Mouse (Mus musculus) midbrain, embryonic 13.5 days (tissue): ENCODE measurements at regions not wholly inside any gene's neighbourhood (a gene's known extent, or its start where the extent isn't known, plus 50 kb on each side); places are given as distances from the start of the nearest gene placed in this dataset.

ENCODE experiments used
- ATAC-seq: fragments of 200-750 bp; cut with Nextera tagmentation; 2 replicates; pipeline ENCODE4 v1.8.0; 2017; ENCODE audit warnings: mild to moderate bottlenecking, moderate TSS enrichment, moderate library complexity
- H3K27ac ChIP-seq: fragments of 300-500 bp; sonication (generic); 2 replicates; pipeline ENCODE4 v1.5.1; 2015; ENCODE audit warnings: inconsistent platforms, mild to moderate bottlenecking, moderate library complexity
- H3K27me3 ChIP-seq: fragments of 300-500 bp; sonication (generic); 2 replicates; pipeline ENCODE4 v1.6.1; 2015; ENCODE audit warnings: mild to moderate bottlenecking, inconsistent platforms
- H3K36me3 ChIP-seq: fragments of 300-500 bp; sonication (generic); 2 replicates; pipeline ENCODE4 v1.6.1; 2015; ENCODE audit warnings: mild to moderate bottlenecking, inconsistent platforms
- H3K4me1 ChIP-seq: fragments of 300-500 bp; sonication (generic); replicated peaks from 2 replicates; pipeline ENCODE4 v1.6.1; 2015; ENCODE audit warnings: inconsistent platforms
- H3K4me2 ChIP-seq: fragments of 300-500 bp; sonication (generic); replicated peaks from 2 replicates; pipeline ENCODE4 v1.6.1; 2015; ENCODE audit warnings: moderate library complexity, mild to moderate bottlenecking, inconsistent platforms
- H3K4me3 ChIP-seq: fragments of 300-500 bp; sonication (generic); replicated peaks from 2 replicates; pipeline ENCODE4 v1.5.1; 2015; ENCODE audit warnings: mild to moderate bottlenecking, inconsistent platforms
- H3K9ac ChIP-seq: fragments of 300-500 bp; sonication (generic); replicated peaks from 2 replicates; pipeline ENCODE4 v1.6.1; 2015; ENCODE audit warnings: mild to moderate bottlenecking, inconsistent platforms
- H3K9me3 ChIP-seq: fragments of 300-500 bp; sonication (generic); 2 replicates; pipeline ENCODE4 v1.6.1; 2016; ENCODE audit warnings: mild to moderate bottlenecking, inconsistent platforms
- WGBS: fragments of 180-500 bp; shearing (Covaris S2); methylation state at CpG from one replicate; pipeline ENCODE4 v1.1.7; 2015; 5-methylcytosine and 5-hydroxymethylcytosine counted together

DNA sequence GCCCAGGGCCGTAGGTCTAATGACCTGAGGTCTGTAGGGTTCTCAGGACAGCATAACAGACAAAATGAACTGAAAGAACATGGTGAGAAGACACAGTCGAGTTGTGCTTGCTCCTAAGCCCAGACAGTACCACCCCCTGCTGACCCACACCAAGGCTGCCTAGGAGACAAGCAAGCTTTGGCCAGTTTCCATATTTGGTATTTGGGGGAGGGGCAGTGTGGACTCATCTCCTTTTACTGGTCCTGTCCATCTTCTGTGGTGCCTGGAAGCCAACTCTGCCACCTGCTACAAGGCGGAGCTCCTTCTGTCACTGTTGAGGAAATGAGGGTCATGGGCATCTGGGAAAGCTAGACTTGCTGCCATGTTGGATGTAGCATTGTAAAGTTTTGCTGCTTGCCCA is 68.9 kb downstream of the Tex29 start:
- Histone ChIP-seq H3K4me3 (no peak overlapping the region), H3K9ac (no peak overlapping the region), H3K27ac (no peak overlapping the region), H3K27me3 (no peaks in the 10 kb centered on the region), H3K36me3 (no peaks in the 10 kb centered on the region), H3K4me2 (no peak overlapping the region), H3K4me1 (peaks cover 29% of the 10 kb centered on the region), H3K9me3 (no peaks in the 10 kb centered on the region)
- WGBS, result 71% methylated on average over 3 of the region's 3 CpGs
- ATAC-seq, result no peak

DNA sequence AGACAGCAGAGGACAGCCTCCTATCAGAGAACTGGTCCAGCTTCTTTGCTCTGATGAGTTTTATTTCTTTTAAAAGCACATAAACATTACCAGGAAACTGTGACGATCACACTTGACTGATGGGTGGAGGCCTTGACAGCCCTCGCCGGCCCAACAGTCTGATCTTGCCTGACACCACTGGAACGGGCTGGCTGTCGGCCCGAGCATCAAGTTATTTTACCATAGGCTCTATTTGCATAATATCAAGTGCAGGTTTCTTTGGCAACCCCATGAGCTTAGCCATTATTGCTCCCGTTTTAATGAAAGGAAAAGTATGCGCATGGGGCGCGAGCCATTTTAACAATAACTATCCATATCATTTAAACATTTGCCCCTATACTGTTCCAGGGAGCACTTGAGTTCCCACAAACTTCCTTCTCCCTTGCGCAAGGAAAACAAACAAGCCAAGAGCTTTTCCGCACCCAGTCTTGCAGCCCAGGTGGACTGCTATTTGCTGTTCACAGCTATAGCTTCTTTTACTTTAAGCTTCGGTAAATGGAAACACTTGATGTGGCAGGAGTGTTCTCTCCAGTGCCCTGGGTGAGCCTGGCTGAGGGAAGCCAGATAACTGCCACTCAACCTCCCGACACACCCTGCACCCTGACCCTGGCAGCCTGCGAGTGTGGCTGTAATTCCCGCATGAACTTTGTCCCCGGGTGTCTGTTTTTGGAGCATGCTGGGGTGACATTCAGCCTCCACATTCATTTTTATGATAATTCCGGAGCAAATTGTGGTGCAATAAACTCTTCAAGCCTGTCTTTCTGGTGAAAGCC is 71.6 kb downstream of the Tex29 start:
- Histone ChIP-seq H3K9ac (0 out of 2 replicates have a peak overlapping the region, but pooled peaks have one; percentile 11), H3K4me1 (peaks cover 45% of the 10 kb centered on the region), H3K27me3 (0 out of 2 replicates have a peak, but pooled peaks cover under 1% of the 10 kb centered on the region), H3K4me2 (peak overlapping the region; percentile 47), H3K27ac (peak overlapping the region; percentile 40; the same call in 1 of the 2 replicates), H3K36me3 (no peaks in the 10 kb centered on the region), H3K4me3 (no peak overlapping the region), H3K9me3 (no peaks in the 10 kb centered on the region)
- WGBS, result 45% methylated on average over 18 of the region's 18 CpGs
- ATAC-seq, result no peak

- H3K36me3 ChIP-seq, result no peaks in the 10 kb centered on the region
- H3K27me3 ChIP-seq, result 0 out of 2 replicates have a peak, but pooled peaks cover 4% of the 10 kb centered on the region
- H3K9ac ChIP-seq, result peak overlapping the region; percentile 11; the same call in 1 of the 2 replicates
- WGBS, result 26% methylated on average over 17 of the region's 17 CpGs
- peaks cover 45% of the 10 kb centered on the region for H3K4me1 ChIP-seq
- peak overlapping the region; percentile 40 for H3K27ac ChIP-seq
- no peaks in the 10 kb centered on the region for H3K9me3 ChIP-seq
- H3K4me3 ChIP-seq, result peak overlapping the region; percentile 8; the same call in 1 of the 2 replicates
- H3K4me2 ChIP-seq, result peak overlapping the region; percentile 47
- ATAC-seq, result peak; percentile 25; the same call in 1 of the 2 replicates
Measured at GRCm38 (mm10) chr8:11912451-11913128, 72.3 kb downstream of the Tex29 start.

- peak overlapping the region; percentile 47 for H3K4me2 ChIP-seq
- WGBS, result 47% methylated on average over 12 of the region's 12 CpGs
- 0 out of 2 replicates have a peak, but pooled peaks cover 4% of the 10 kb centered on the region for H3K27me3 ChIP-seq
- no peaks in the 10 kb centered on the region for H3K36me3 ChIP-seq
- no peaks in the 10 kb centered on the region for H3K9me3 ChIP-seq
- peak overlapping the region; percentile 19 for H3K4me3 ChIP-seq
- peaks cover 45% of the 10 kb centered on the region for H3K4me1 ChIP-seq
- peak overlapping the region; percentile 35 for H3K27ac ChIP-seq
- H3K9ac ChIP-seq, result no peak overlapping the region; the same call in 1 of the 2 replicates
- 0 out of 2 replicates have a peak, but pooled peaks have one; percentile 32 for ATAC-seq
Measured at GRCm38 (mm10) chr8:11913129-11913900, 73.0 kb downstream of the Tex29 start.

GRCm38 (mm10) chr8:11914131-11914530 is 73.9 kb downstream of the Tex29 start:
- 22% methylated on average over 7 of the region's 7 CpGs for WGBS

GRCm38 (mm10) chr8:11914681-11915474 is 74.6 kb downstream of the Tex29 start:
- Histone ChIP-seq H3K4me2 (peak overlapping the region; percentile 47), H3K4me1 (peaks cover 45% of the 10 kb centered on the region), H3K27ac (no peak overlapping the region), H3K4me3 (peak overlapping the region; percentile 19), H3K36me3 (no peaks in the 10 kb centered on the region), H3K9ac (peak overlapping the region; percentile 36), H3K9me3 (no peaks in the 10 kb centered on the region), H3K27me3 (0 out of 2 replicates have a peak, but pooled peaks cover 4% of the 10 kb centered on the region)
- ATAC-seq, result peak; percentile 41; the same call in 1 of the 2 replicates
- WGBS, result 28% methylated on average over 19 of the region's 19 CpGs

More at GRCm38 (mm10) chr8:11914131-11914530, 73.9 kb downstream of the Tex29 start:
- peaks cover 45% of the 10 kb centered on the region for H3K4me1 ChIP-seq
- peak overlapping the region; percentile 19; the same call in 1 of the 2 replicates for H3K4me3 ChIP-seq
- 0 out of 2 replicates have a peak, but pooled peaks cover 4% of the 10 kb centered on the region for H3K27me3 ChIP-seq
- no peak overlapping the region for H3K27ac ChIP-seq
- no peak for ATAC-seq
- H3K36me3 ChIP-seq, result no peaks in the 10 kb centered on the region
- peak overlapping the region; percentile 47 for H3K4me2 ChIP-seq
- no peak overlapping the region for H3K9ac ChIP-seq
- H3K9me3 ChIP-seq, result no peaks in the 10 kb centered on the region

GRCm38 (mm10) chr8:11915721-11916120 is 75.4 kb downstream of the Tex29 start:
- Histone ChIP-seq H3K36me3 (no peaks in the 10 kb centered on the region), H3K4me3 (no peak overlapping the region), H3K9ac (no peak overlapping the region), H3K27me3 (0 out of 2 replicates have a peak, but pooled peaks cover 4% of the 10 kb centered on the region), H3K4me1 (peaks cover 45% of the 10 kb centered on the region), H3K27ac (no peak overlapping the region), H3K4me2 (peak overlapping the region; percentile 47), H3K9me3 (no peaks in the 10 kb centered on the region)
- ATAC-seq, result peak; percentile 17; the same call in 1 of the 2 replicates
- 94% methylated on average over 11 of the region's 11 CpGs for WGBS

DNA sequence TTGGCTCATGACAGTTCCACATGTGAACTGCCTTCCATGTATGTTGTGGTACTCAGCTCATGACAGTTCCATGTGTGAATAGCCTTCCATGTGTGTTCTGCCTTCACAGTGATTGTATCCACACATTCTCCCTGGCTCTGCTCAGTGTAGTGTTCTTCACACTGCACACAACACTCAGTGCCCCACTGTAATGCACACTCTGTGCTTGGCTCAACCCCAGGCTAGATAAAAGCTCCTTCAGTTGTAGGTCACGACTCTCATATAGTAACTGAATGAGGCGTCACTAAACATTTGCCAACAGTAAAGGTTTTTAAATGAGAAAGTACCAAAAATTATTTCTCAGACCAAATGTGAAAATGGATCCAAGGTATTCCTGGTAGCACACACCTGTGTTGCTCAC is 79.6 kb downstream of the Tex29 start:
- Histone ChIP-seq H3K36me3 (no peaks in the 10 kb centered on the region), H3K4me1 (peaks cover 9% of the 10 kb centered on the region), H3K9me3 (no peaks in the 10 kb centered on the region), H3K4me2 (no peak overlapping the region), H3K27me3 (peaks cover 4% of the 10 kb centered on the region; the same call in 1 of the 2 replicates), H3K4me3 (no peak overlapping the region), H3K27ac (no peak overlapping the region), H3K9ac (no peak overlapping the region)
- no peak for ATAC-seq
- WGBS, result 93% methylated on average over 2 of the region's 2 CpGs

- H3K36me3 ChIP-seq, result no peaks in the 10 kb centered on the region
- H3K27ac ChIP-seq, result no peak overlapping the region
- 82% methylated on average over 7 of the region's 7 CpGs for WGBS
- H3K4me3 ChIP-seq, result no peak overlapping the region
- H3K4me2 ChIP-seq, result no peak overlapping the region
- no peak for ATAC-seq
- no peaks in the 10 kb centered on the region for H3K9me3 ChIP-seq
- no peaks in the 10 kb centered on the region; the same call in 1 of the 2 replicates for H3K27me3 ChIP-seq
- H3K4me1 ChIP-seq, result no peaks in the 10 kb centered on the region
- no peak overlapping the region for H3K9ac ChIP-seq
Measured at GRCm38 (mm10) chr8:11923115-11923514, 82.8 kb downstream of the Tex29 start.

GRCm38 (mm10) chr8:11924165-11924564 is 83.9 kb downstream of the Tex29 start:
- no peak overlapping the region for H3K4me2 ChIP-seq
- no peak overlapping the region for H3K4me3 ChIP-seq
- WGBS, result 63% methylated on average over 11 of the region's 11 CpGs
- H3K9ac ChIP-seq, result no peak overlapping the region
- H3K9me3 ChIP-seq, result no peaks in the 10 kb centered on the region
- no peaks in the 10 kb centered on the region for H3K4me1 ChIP-seq
- no peaks in the 10 kb centered on the region for H3K36me3 ChIP-seq
- H3K27me3 ChIP-seq, result no peaks in the 10 kb centered on the region; the same call in 1 of the 2 replicates
- ATAC-seq, result no peak
- H3K27ac ChIP-seq, result no peak overlapping the region

DNA sequence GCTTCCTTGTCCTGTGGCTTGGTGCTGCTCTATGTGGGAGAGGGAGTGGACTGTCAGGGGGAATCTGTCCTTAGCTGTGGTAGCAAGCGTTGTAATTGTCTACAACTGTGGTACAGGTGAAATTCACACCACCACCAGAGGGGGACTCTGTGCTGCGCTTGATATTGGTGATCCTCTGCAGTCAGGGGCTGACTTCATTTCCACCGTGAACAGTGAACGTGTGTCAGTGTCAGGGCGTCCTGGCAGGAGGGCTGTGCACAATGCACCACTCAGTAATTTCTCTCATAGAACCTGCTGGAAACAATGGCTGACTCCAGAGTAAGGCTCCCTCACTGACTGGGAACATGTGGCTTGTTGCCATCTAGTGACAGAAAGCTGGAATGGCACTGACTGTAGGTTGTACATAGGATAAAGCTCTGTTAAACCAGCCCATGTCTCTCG is 102.6 kb downstream of the Tex29 start:
- 20% methylated on average over 6 of the region's 6 CpGs for WGBS
- Histone ChIP-seq H3K4me1 (no peaks in the 10 kb centered on the region), H3K9me3 (no peaks in the 10 kb centered on the region), H3K9ac (no peak overlapping the region), H3K4me2 (no peak overlapping the region), H3K27me3 (peaks cover 3% of the 10 kb centered on the region; the same call in 1 of the 2 replicates), H3K4me3 (no peak overlapping the region), H3K36me3 (no peaks in the 10 kb centered on the region), H3K27ac (no peak overlapping the region)
- peak; percentile 94 for ATAC-seq
